Mouse (Mus musculus) frontal cortex, adult 2 months (tissue): Measurements from ENCODE around the gene Pafah1b2. TPM values are rescaled to one million over a fixed set of nuclear protein-coding genes. Genes with fewer than 3 reads are reported as not detected.

ENCODE experiments used
- DNase-seq, 2 experiments: peaks; one replicate each; pipeline ENCODE4 v3.0.0; 2022; ENCODE audit warnings: low spot score in 1 of 2; ENCODE audit errors: extremely low spot score in 1 of 2
- polyA plus RNA-seq: library from polyadenylated mRNA; depleted of rRNA; stranded (reverse); fragments of >200 nt; gene quantifications from 2 replicates; pipeline ENCODE4 v1.2.3, GENCODE M21; 2012

Gene Pafah1b2
- polyA plus RNA-seq, 1 experiment = 106 TPM

GRCm38 (mm10) chr9:46027994-46028393, 15.5 kb upstream of the Pafah1b2 start:
- peak in 1 of 2 experiments; percentile 59 for DNase-seq

GRCm38 (mm10) chr9:46026058-46026849, 13.8 kb upstream of the Pafah1b2 start:
- peak in 1 of 2 experiments; percentile 44 for DNase-seq

GRCm38 (mm10) chr9:46023591-46023990, 11.1 kb upstream of the Pafah1b2 start:
- no peak for DNase-seq

GRCm38 (mm10) chr9:46019975-46020374, 7.5 kb upstream of the Pafah1b2 start:
- no peak for DNase-seq

GRCm38 (mm10) chr9:46018316-46018715, 5.8 kb upstream of the Pafah1b2 start:
- no peak for DNase-seq

- DNase-seq = no peak
Observed at GRCm38 (mm10) chr9:46016417-46016816, 3.9 kb upstream of the Pafah1b2 start.

- no peak for DNase-seq
Observed at GRCm38 (mm10) chr9:46015831-46016230, 3.3 kb upstream of the Pafah1b2 start.

GRCm38 (mm10) chr9:46015081-46015551, 2.6 kb upstream of the Pafah1b2 start:
- peak in 1 of 2 experiments; percentile 53 for DNase-seq

- peak in 1 of 2 experiments; percentile 50 for DNase-seq
Observed at GRCm38 (mm10) chr9:46014251-46014681, 1.8 kb upstream of the Pafah1b2 start.

GRCm38 (mm10) chr9:46013616-46014015, 1.1 kb upstream of the Pafah1b2 start:
- no peak for DNase-seq

- no peak for DNase-seq
Observed at GRCm38 (mm10) chr9:46013009-46013586, 608 bp upstream of the Pafah1b2 start.

- no peak for DNase-seq
Observed at GRCm38 (mm10) chr9:46011094-46011970, 1.2 kb downstream of the Pafah1b2 start.

- DNase-seq = no peak
Observed at GRCm38 (mm10) chr9:46009669-46009983, 2.9 kb downstream of the Pafah1b2 start.

- no peak for DNase-seq
Observed at GRCm38 (mm10) chr9:46008931-46009668, 3.4 kb downstream of the Pafah1b2 start.

- DNase-seq = no peak
Observed at GRCm38 (mm10) chr9:46006224-46006623, 6.3 kb downstream of the Pafah1b2 start.

GRCm38 (mm10) chr9:46004529-46004928, 8.0 kb downstream of the Pafah1b2 start:
- no peak for DNase-seq

- DNase-seq = peak in 1 of 2 experiments; percentile 95
Observed at GRCm38 (mm10) chr9:46003729-46004128, 8.8 kb downstream of the Pafah1b2 start.

- no peak for DNase-seq
Observed at GRCm38 (mm10) chr9:45999009-45999408, 13.5 kb downstream of the Pafah1b2 start.

- peak; percentile 20 to 69 for DNase-seq
Observed at GRCm38 (mm10) chr9:45985229-45985567, 27.3 kb downstream of the Pafah1b2 start.

- DNase-seq = peak; percentile 59 to 93
Observed at GRCm38 (mm10) chr9:45984409-45985228, 27.9 kb downstream of the Pafah1b2 start.
